Mouse (Mus musculus) CH12.LX (cell line): Measurements from ENCODE around the gene Ash1l.

Experiments
- CTCF ChIP-seq, 2 experiments: IDR thresholded peaks in 1 of 2; conservative IDR thresholded peaks in 1 of 2; 2 replicates each; pipeline ENCODE4 v1.5.1; 2011 to 2012; ENCODE audit warnings: low read depth in 2 of 2, low read length in 2 of 2, improper control_type of control experiment in 1 of 2, inconsistent platforms in 1 of 2, mild to moderate bottlenecking in 1 of 2, moderate library complexity in 1 of 2
- EP300 ChIP-seq: IDR thresholded peaks from 2 replicates; pipeline ENCODE4 v1.6.1; 2011; ENCODE audit warnings: low read length, improper control_type of control experiment
- GABPA ChIP-seq: IDR thresholded peaks from 2 replicates; pipeline ENCODE4 v1.6.1; 2012; ENCODE audit warnings: low read depth, low read length, improper control_type of control experiment, inconsistent platforms; ENCODE audit not compliant: insufficient replicate concordance
- MAX ChIP-seq: IDR thresholded peaks from 2 replicates; pipeline ENCODE4 v1.6.1; 2011; ENCODE audit warnings: low read length, improper control_type of control experiment
- POLR2A ChIP-seq: IDR thresholded peaks from 2 replicates; pipeline ENCODE4 v1.6.1; 2011; ENCODE audit warnings: low read depth, mild to moderate bottlenecking, improper control_type of control experiment, low read length
- TCF12 ChIP-seq: IDR thresholded peaks from 2 replicates; pipeline ENCODE4 v1.6.1; 2014; ENCODE audit warnings: low read depth, mild to moderate bottlenecking, inconsistent platforms, low read length, improper control_type of control experiment

- TF ChIP-seq MAX (no peak), POLR2A (no peak), EP300 (no peak), TCF12 (no peak), CTCF (conservative IDR thresholded peaks at IDR 0.05 in 1 of 2, IDR thresholded peaks at IDR 0.05 in 1 of 2; ENCODE audit: low read depth in 2 of 2, low read length in 2 of 2) (no peak), GABPA (no peak)
Measured at GRCm38 (mm10) chr3:88953736-88954135, 3.3 kb downstream of the Ash1l start.
